In genomic region chrX:20335722-20336121, GRCm38 (mm10) we compare ENCODE assay signal across 9 mouse cellular contexts. TPM values are rescaled to one million over a fixed set of nuclear protein-coding genes. Genes with fewer than 3 reads are reported as not detected.
DNase-seq lines count a peak whose midpoint lies in the region; ATAC-seq and TF ChIP-seq lines count a peak whose summit lies in the region.
"Had no signal": no experiment of that assay in that cellular context is flagged by ENCODE, and none has a peak within 500 bp of the region (broad histone marks: within the 10 kb centered on the region; RNA-seq: fewer than 3 reads in every experiment).

No protein-coding gene starts in this region.

- peak; percentile 41 for DNase-seq in forebrain, embryonic 14.5 days (ENCODE audit: low spot score)
- DNase-seq in right cerebral cortex, adult 2 months (ENCODE audit: low spot score in 2 of 2): peak; percentile 53 to 66
- no peak for DNase-seq in right cerebral cortex, postnatal 36 days (ENCODE audit: low spot score in 2 of 2)
- DNase-seq in cerebellum, adult 8-10 months: peak; percentile 44
- peak; percentile 70 for DNase-seq in hindbrain, postnatal 0 days (ENCODE audit: low spot score)
- DNase-seq in lung, adult 18-20 months: peak; percentile 13 to 40
- DNase-seq in spleen, adult 18-20 months: peak; percentile 19 to 65

- H3K4me2 ChIP-seq in forebrain, embryonic 14.5 days (ENCODE audit: low read length): no peak overlapping the region
- H3K4me2 ChIP-seq in forebrain, embryonic 15.5 days (replicated peaks): no peak overlapping the region
- H3K4me2 ChIP-seq in hindbrain, postnatal 0 days (ENCODE audit: low read depth, low read length): no peak overlapping the region

- no peak overlapping the region for H3K27ac ChIP-seq in forebrain, embryonic 14.5 days (ENCODE audit: low read depth, low read length)
- no peak overlapping the region for H3K27ac ChIP-seq in forebrain, embryonic 15.5 days (replicated peaks)
- H3K27ac ChIP-seq in hindbrain, postnatal 0 days: no peak overlapping the region

- no peak; the same call in 1 of the 2 replicates for ATAC-seq in forebrain, embryonic 14.5 days
- ATAC-seq in forebrain, embryonic 15.5 days (replicated peaks): no peak
- no peak for ATAC-seq in hindbrain, postnatal 0 days

- no peaks in the 10 kb centered on the region for H3K9me3 ChIP-seq in forebrain, embryonic 14.5 days (replicated peaks; ENCODE audit: control insufficient read depth, low read length)
- H3K9me3 ChIP-seq in forebrain, embryonic 15.5 days: no peaks in the 10 kb centered on the region
- no peaks in the 10 kb centered on the region for H3K9me3 ChIP-seq in hindbrain, postnatal 0 days (ENCODE audit: low read length)
- H3K9me3 ChIP-seq: G1E had no signal

- no peaks in the 10 kb centered on the region for H3K27me3 ChIP-seq in forebrain, embryonic 14.5 days (replicated peaks; ENCODE audit: control insufficient read depth, insufficient read depth, low read length)
- H3K27me3 ChIP-seq in forebrain, embryonic 15.5 days: no peaks in the 10 kb centered on the region
- no peaks in the 10 kb centered on the region for H3K27me3 ChIP-seq in hindbrain, postnatal 0 days (ENCODE audit: insufficient read depth, low read length)

- peak; percentile 68 for TF ChIP-seq CTCF in hindbrain, postnatal 0 days (IDR thresholded peaks at IDR 0.05; ENCODE audit: low read depth)

- H3K4me3 ChIP-seq in forebrain, embryonic 14.5 days (ENCODE audit: low read depth, low read length): no peak overlapping the region
- H3K4me3 ChIP-seq in forebrain, embryonic 15.5 days: no peak overlapping the region
- H3K4me3 ChIP-seq in hindbrain, postnatal 0 days (ENCODE audit: low read length): no peak overlapping the region

- WGBS in forebrain, embryonic 14.5 days: 22% methylated on average over 2 of the region's 2 CpGs
- WGBS in forebrain, embryonic 15.5 days: 32% methylated on average over 2 of the region's 2 CpGs
- WGBS in hindbrain, postnatal 0 days: 27% methylated on average over 2 of the region's 2 CpGs

- no peaks in the 10 kb centered on the region for H3K36me3 ChIP-seq in forebrain, embryonic 14.5 days (ENCODE audit: control insufficient read depth, insufficient read depth, low read length)
- no peaks in the 10 kb centered on the region for H3K36me3 ChIP-seq in forebrain, embryonic 15.5 days
- H3K36me3 ChIP-seq in hindbrain, postnatal 0 days (ENCODE audit: insufficient read depth, low read length): no peaks in the 10 kb centered on the region
- H3K36me3 ChIP-seq: G1E had no signal

- H3K9ac ChIP-seq in forebrain, embryonic 14.5 days (ENCODE audit: low read length): no peak overlapping the region
- H3K9ac ChIP-seq in forebrain, embryonic 15.5 days (replicated peaks): no peak overlapping the region
- H3K9ac ChIP-seq in hindbrain, postnatal 0 days (replicated peaks; ENCODE audit: low read length): no peak overlapping the region

- H3K4me1 ChIP-seq in forebrain, embryonic 14.5 days (ENCODE audit: control insufficient read depth, insufficient read depth, low read length): no peaks in the 10 kb centered on the region
- no peaks in the 10 kb centered on the region for H3K4me1 ChIP-seq in forebrain, embryonic 15.5 days
- no peaks in the 10 kb centered on the region for H3K4me1 ChIP-seq in hindbrain, postnatal 0 days (ENCODE audit: insufficient read depth, low read length)

RNA-seq across cellular contexts. Expression of gene Rp2, which starts 28.6 kb away (rescaled TPM):
- polyA plus RNA-seq in forebrain, embryonic 14.5 days (2014; fragmentation: Nextera tagmentation; extraction: Ambion mirVana): 13.4 and 17.8 TPM in 2 replicates
- polyA plus RNA-seq in forebrain, embryonic 15.5 days (2015; fragmentation: Nextera tagmentation; extraction: Ambion mirVana): 18.5 and 18.9 TPM in 2 replicates
- 12.5 and 12.8 TPM in 2 replicates for total RNA-seq in hindbrain, postnatal 0 days (2014; rRNA removed)
- polyA plus RNA-seq in hindbrain, postnatal 0 days (2015; fragmentation: Nextera tagmentation; extraction: Ambion mirVana): 11.2 and 11.3 TPM in 2 replicates

RNA-seq across cellular contexts. Expression of gene Slc9a7, which starts 44.1 kb away (rescaled TPM):
- polyA plus RNA-seq in forebrain, embryonic 14.5 days (2014; fragmentation: Nextera tagmentation; extraction: Ambion mirVana): 2.7 and 4.9 TPM in 2 replicates
- polyA plus RNA-seq in forebrain, embryonic 15.5 days (2015; fragmentation: Nextera tagmentation; extraction: Ambion mirVana): 5.0 and 5.3 TPM in 2 replicates
- 76.8 and 90.1 TPM in 2 replicates for total RNA-seq in hindbrain, postnatal 0 days (2014; rRNA removed)
- polyA plus RNA-seq in hindbrain, postnatal 0 days (2015; fragmentation: Nextera tagmentation; extraction: Ambion mirVana): 13.0 and 13.7 TPM in 2 replicates
- total RNA-seq: G1E had no signal
- polyA plus RNA-seq: G1E had no signal

Comparison
In these comparisons a context has a peak if more than half of its experiments do, and no peak if none do; other contexts are left out.
1. DNase-seq: peak in forebrain, embryonic 14.5 days (single experiment), right cerebral cortex, adult 2 months (2 of 2), cerebellum, adult 8-10 months (single experiment), hindbrain, postnatal 0 days (single experiment), lung, adult 18-20 months (2 of 2) and spleen, adult 18-20 months (2 of 2); none in right cerebral cortex, postnatal 36 days (0 of 2).